Mouse (Mus musculus): Measurements from ENCODE around the gene Picalm.

Gene Picalm

GRCm38 (mm10) chr7:90129732-90130392 is at the start of gene Picalm:
TSS of gene Picalm (plus strand) at chr7:90130213.
- peak; percentile 79 for DNase-seq (ENCODE audit: extremely low spot score, low read depth, low spot score)

- no peak for DNase-seq (ENCODE audit: extremely low spot score, low read depth, low spot score)
Measured at GRCm38 (mm10) chr7:90083799-90084198, 46.2 kb upstream of the Picalm start.

GRCm38 (mm10) chr7:90084531-90084930 is 45.5 kb upstream of the Picalm start:
- DNase-seq (ENCODE audit: extremely low spot score, low read depth, low spot score): no peak

- DNase-seq (ENCODE audit: extremely low spot score, low read depth, low spot score): no peak
Measured at GRCm38 (mm10) chr7:90085713-90086112, 44.3 kb upstream of the Picalm start.

GRCm38 (mm10) chr7:90086821-90087220 is 43.2 kb upstream of the Picalm start:
- no peak for DNase-seq (ENCODE audit: extremely low spot score, low read depth, low spot score)

- no peak for DNase-seq (ENCODE audit: extremely low spot score, low read depth, low spot score)
Measured at GRCm38 (mm10) chr7:90090996-90091395, 39.0 kb upstream of the Picalm start.

- no peak for DNase-seq (ENCODE audit: extremely low spot score, low read depth, low spot score)
Measured at GRCm38 (mm10) chr7:90091756-90092155, 38.3 kb upstream of the Picalm start.

- DNase-seq (ENCODE audit: extremely low spot score, low read depth, low spot score): no peak
Measured at GRCm38 (mm10) chr7:90092452-90093450, 37.3 kb upstream of the Picalm start.

- DNase-seq (ENCODE audit: extremely low spot score, low read depth, low spot score): no peak
Measured at GRCm38 (mm10) chr7:90095097-90095496, 34.9 kb upstream of the Picalm start.

- DNase-seq (ENCODE audit: extremely low spot score, low read depth, low spot score): no peak
Measured at GRCm38 (mm10) chr7:90095766-90096372, 34.1 kb upstream of the Picalm start.

GRCm38 (mm10) chr7:90096609-90097008 is 33.4 kb upstream of the Picalm start:
- no peak for DNase-seq (ENCODE audit: extremely low spot score, low read depth, low spot score)

GRCm38 (mm10) chr7:90098253-90098652 is 31.8 kb upstream of the Picalm start:
- DNase-seq (ENCODE audit: extremely low spot score, low read depth, low spot score): no peak

- no peak for DNase-seq (ENCODE audit: extremely low spot score, low read depth, low spot score)
Measured at GRCm38 (mm10) chr7:90099248-90099647, 30.8 kb upstream of the Picalm start.

- no peak for DNase-seq (ENCODE audit: extremely low spot score, low read depth, low spot score)
Measured at GRCm38 (mm10) chr7:90100614-90101160, 29.3 kb upstream of the Picalm start.

- no peak for DNase-seq (ENCODE audit: extremely low spot score, low read depth, low spot score)
Measured at GRCm38 (mm10) chr7:90116100-90116499, 13.9 kb upstream of the Picalm start.

GRCm38 (mm10) chr7:90120106-90120505 is 9.9 kb upstream of the Picalm start:
- DNase-seq (ENCODE audit: extremely low spot score, low read depth, low spot score): no peak

GRCm38 (mm10) chr7:90124991-90125390 is 5.0 kb upstream of the Picalm start:
- DNase-seq (ENCODE audit: extremely low spot score, low read depth, low spot score): no peak

GRCm38 (mm10) chr7:90128631-90129200 is 1.3 kb upstream of the Picalm start:
- no peak for DNase-seq (ENCODE audit: extremely low spot score, low read depth, low spot score)

- no peak for DNase-seq (ENCODE audit: extremely low spot score, low read depth, low spot score)
Measured at GRCm38 (mm10) chr7:90129271-90129731, 712 bp upstream of the Picalm start.

GRCm38 (mm10) chr7:90130501-90131375 is 725 bp downstream of the Picalm start:
- DNase-seq (ENCODE audit: extremely low spot score, low read depth, low spot score): no peak
